Mouse (Mus musculus) heart, postnatal 0 days (tissue): ENCODE measurements around the gene Jdp2.

Experiments used
- CTCF ChIP-seq: IDR thresholded peaks from 2 replicates; pipeline ENCODE4 v1.5.1; 2016; ENCODE audit warnings: antibody characterized with exemption, control low read depth, low read depth
- EP300 ChIP-seq: IDR thresholded peaks from 2 replicates; pipeline ENCODE4 v1.6.1; 2016; ENCODE audit warnings: antibody characterized with exemption, low read depth

- TF ChIP-seq EP300 (no peak), CTCF (no peak)
Measured at GRCm38 (mm10) chr12:85617885-85618284, 19.1 kb downstream of the Jdp2 start.
